Mouse (Mus musculus): ENCODE results near the gene AI837181. TPM values are rescaled to one million over a fixed set of nuclear protein-coding genes. Genes with fewer than 3 reads are reported as not detected.

AI837181 gene
- polyA plus RNA-seq, 1 experiment from 2014 or later, result 58.6 TPM

Other genes with a start within 250 kb of the AI837181 start
- 20.6 and 21.4 TPM in 2 replicates for gene Pacs1, start 152.0 kb upstream of the AI837181 start, polyA plus RNA-seq (2015; fragmentation: Nextera tagmentation; extraction: Ambion mirVana)
- 320 and 328 TPM in 2 replicates for gene Sf3b2, start 129.7 kb upstream of the AI837181 start, polyA plus RNA-seq (2015; fragmentation: Nextera tagmentation; extraction: Ambion mirVana)
- 1.7 and 2.4 TPM in 2 replicates for gene Gal3st3, start 126.8 kb upstream of the AI837181 start, polyA plus RNA-seq (2015; fragmentation: Nextera tagmentation; extraction: Ambion mirVana)
- gene Catsper1, start 89.4 kb upstream of the AI837181 start, polyA plus RNA-seq (2015; fragmentation: Nextera tagmentation; extraction: Ambion mirVana), result not detected in 2 replicates
- gene Cst6, start 75.6 kb upstream of the AI837181 start, polyA plus RNA-seq (2015; fragmentation: Nextera tagmentation; extraction: Ambion mirVana), result 0.60 and 0.69 TPM in 2 replicates
- 61.5 and 61.8 TPM in 2 replicates for gene Eif1ad, start 58.4 kb upstream of the AI837181 start, polyA plus RNA-seq (2015; fragmentation: Nextera tagmentation; extraction: Ambion mirVana)
- 466 and 504 TPM in 2 replicates for gene Banf1, start 58.0 kb upstream of the AI837181 start, polyA plus RNA-seq (2015; fragmentation: Nextera tagmentation; extraction: Ambion mirVana)
- 67.1 and 81.7 TPM in 2 replicates for gene Sart1, start 36.4 kb upstream of the AI837181 start, polyA plus RNA-seq (2015; fragmentation: Nextera tagmentation; extraction: Ambion mirVana)
- gene Tsga10ip, start 22.6 kb upstream of the AI837181 start, polyA plus RNA-seq (2015; fragmentation: Nextera tagmentation; extraction: Ambion mirVana), result 0.59 and 0.79 TPM in 2 replicates
- gene Drap1, start 165 bp upstream of the AI837181 start, polyA plus RNA-seq (2015; fragmentation: Nextera tagmentation; extraction: Ambion mirVana), result 243 and 268 TPM in 2 replicates
- not detected in 2 replicates for gene Fosl1, start 22.4 kb downstream of the AI837181 start, polyA plus RNA-seq (2015; fragmentation: Nextera tagmentation; extraction: Ambion mirVana)
- 12.1 and 12.4 TPM in 2 replicates for gene Ccdc85b, start 32.8 kb downstream of the AI837181 start, polyA plus RNA-seq (2015; fragmentation: Nextera tagmentation; extraction: Ambion mirVana)
- gene Fibp, start 35.5 kb downstream of the AI837181 start, polyA plus RNA-seq (2015; fragmentation: Nextera tagmentation; extraction: Ambion mirVana), result 101 and 117 TPM in 2 replicates
- gene Ctsw, start 43.4 kb downstream of the AI837181 start, polyA plus RNA-seq (2015; fragmentation: Nextera tagmentation; extraction: Ambion mirVana), result 1.9 and 3.3 TPM in 2 replicates
- gene Efemp2, start 48.8 kb downstream of the AI837181 start, polyA plus RNA-seq (2015; fragmentation: Nextera tagmentation; extraction: Ambion mirVana), result 198 and 208 TPM in 2 replicates
- gene Mus81, start 63.3 kb downstream of the AI837181 start, polyA plus RNA-seq (2015; fragmentation: Nextera tagmentation; extraction: Ambion mirVana), result 40.2 and 43.9 TPM in 2 replicates
- gene Cfl1, start 65.3 kb downstream of the AI837181 start, polyA plus RNA-seq (2015; fragmentation: Nextera tagmentation; extraction: Ambion mirVana), result 2,855 and 2,978 TPM in 2 replicates
- gene 1700020D05Rik, start 78.6 kb downstream of the AI837181 start, polyA plus RNA-seq (2015; fragmentation: Nextera tagmentation; extraction: Ambion mirVana), result 0.20 TPM in 1 of 2 replicates, not detected in the other
- gene Snx32, start 85.4 kb downstream of the AI837181 start, polyA plus RNA-seq (2015; fragmentation: Nextera tagmentation; extraction: Ambion mirVana), result 5.8 and 7.4 TPM in 2 replicates
- gene Ovol1, start 135.5 kb downstream of the AI837181 start, polyA plus RNA-seq (2015; fragmentation: Nextera tagmentation; extraction: Ambion mirVana), result 2.1 and 2.2 TPM in 2 replicates
- 5.7 and 5.9 TPM in 2 replicates for gene Ap5b1, start 142.9 kb downstream of the AI837181 start, polyA plus RNA-seq (2015; fragmentation: Nextera tagmentation; extraction: Ambion mirVana)
- 143 and 153 TPM in 2 replicates for gene Rnaseh2c, start 176.7 kb downstream of the AI837181 start, polyA plus RNA-seq (2015; fragmentation: Nextera tagmentation; extraction: Ambion mirVana)
- 51.9 and 54.4 TPM in 2 replicates for gene Kat5, start 185.1 kb downstream of the AI837181 start, polyA plus RNA-seq (2015; fragmentation: Nextera tagmentation; extraction: Ambion mirVana)
- gene Rela, start 212.3 kb downstream of the AI837181 start, polyA plus RNA-seq (2015; fragmentation: Nextera tagmentation; extraction: Ambion mirVana), result 52.7 and 53.8 TPM in 2 replicates
- gene Sipa1, start 238.6 kb downstream of the AI837181 start, polyA plus RNA-seq (2015; fragmentation: Nextera tagmentation; extraction: Ambion mirVana), result 44.7 and 48.0 TPM in 2 replicates

Data from lung, embryonic 15.5 days (tissue).